Mouse (Mus musculus): Measurements from ENCODE around the gene Ccdc92b.

Gene Ccdc92b

DNA sequence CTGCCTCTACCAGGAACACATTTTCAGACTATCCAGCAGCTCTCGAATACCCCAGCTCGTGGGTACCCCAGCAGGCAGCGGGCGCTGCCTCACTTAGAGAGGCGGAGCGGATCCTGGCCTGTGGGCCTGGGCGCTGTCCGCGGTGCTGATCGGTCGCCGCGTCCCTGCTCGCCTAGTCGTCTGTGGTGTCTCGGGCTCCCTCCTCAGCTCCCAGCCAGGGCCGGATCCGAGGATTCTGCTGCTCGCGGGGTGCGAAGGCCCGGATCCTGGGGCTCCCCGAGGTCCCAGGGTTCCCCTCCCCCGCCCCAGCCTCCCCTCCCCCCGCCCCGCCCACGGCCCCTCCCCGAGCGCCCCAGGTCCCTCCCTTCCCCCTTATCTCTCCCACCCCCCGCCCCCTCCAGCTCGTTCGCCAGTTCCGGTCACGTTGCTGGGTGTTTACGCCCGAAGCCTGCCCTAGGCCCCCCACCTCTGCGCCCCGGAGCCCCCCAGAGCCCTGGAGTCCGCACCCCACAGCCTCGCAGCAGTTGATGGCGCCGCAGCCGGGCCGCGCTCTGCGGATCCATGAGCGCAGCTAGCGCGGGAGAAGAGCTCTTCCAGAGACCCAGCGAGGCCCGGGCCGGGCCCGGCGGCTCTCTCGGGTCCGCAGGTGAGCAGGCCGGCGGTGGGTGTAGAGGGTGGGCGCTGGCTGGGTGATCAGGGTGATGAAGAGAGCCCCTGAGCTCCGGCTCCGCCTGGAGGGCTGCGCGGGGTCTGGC lies at the start of gene Ccdc92b:
Gene Ccdc92b, plus strand, starts transcription at position 405 of the 755 bp plus-strand sequence.
- peak; percentile 81 for DNase-seq (ENCODE audit: low read depth, low spot score)

GRCm38 (mm10) chr11:74569735-74570134 lies 49.7 kb upstream of the Ccdc92b start:
- no peak for DNase-seq (ENCODE audit: low read depth, low spot score)

DNA sequence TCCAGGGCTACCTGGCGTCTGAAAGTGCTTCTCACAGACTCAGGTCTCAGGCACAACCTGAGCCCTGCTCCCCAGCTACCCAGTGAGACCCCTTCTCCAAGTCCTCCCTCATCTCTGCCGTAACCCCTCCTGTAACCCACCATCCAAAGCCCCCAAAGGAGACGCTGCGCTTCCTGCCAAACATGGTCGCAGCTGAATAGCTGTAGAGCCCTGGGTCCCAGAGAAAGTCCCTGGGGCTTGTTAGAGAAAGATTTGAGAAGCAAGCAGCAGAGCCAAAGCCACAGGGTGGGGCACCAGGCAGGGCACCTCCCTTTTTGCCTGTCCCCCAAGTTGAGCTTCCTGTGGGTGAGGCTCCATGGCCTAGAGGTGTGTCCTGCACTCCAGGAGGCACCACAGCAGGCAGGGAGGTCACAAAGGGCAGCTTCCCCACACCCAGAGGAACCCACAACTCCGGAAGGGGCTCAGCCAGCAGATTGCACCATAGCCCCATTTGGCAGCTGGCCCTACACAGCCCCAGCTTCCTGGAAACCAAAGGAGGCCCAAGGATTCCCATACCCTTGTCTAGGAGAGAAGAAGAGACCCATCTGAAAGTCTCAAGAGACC lies 46.8 kb upstream of the Ccdc92b start:
- peak; percentile 56 for DNase-seq (ENCODE audit: low read depth, low spot score)

DNA sequence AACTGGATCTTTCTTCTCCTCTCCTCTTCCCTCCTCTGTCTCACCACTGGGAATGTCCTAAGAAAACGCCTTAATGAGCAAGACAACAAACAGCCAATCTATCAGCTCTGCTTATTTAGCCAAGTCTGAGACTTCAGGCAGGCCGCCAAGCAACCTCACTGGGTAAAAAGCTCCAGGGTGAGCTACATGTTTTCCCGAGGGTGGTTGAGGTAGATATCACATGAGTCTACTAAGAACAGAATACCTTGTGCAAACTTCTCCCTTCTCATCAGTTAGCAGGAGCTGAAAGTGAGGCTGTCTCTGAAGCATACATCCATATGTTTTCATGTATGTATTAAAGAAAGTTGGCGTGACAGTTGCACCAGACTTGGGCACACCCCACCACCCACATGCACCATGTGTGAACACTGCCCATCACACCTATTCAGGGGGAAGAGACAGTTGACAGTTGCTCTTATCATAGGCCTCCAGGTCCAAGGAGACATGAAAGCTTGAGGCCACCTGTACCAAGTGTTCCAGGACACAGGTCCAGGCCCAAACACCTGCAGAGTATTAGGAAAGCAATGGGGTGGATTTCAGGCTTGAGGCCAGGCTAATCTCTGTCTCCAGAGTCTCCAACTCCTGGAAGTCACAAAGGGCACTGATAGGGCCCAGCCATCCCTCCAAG lies 44.5 kb upstream of the Ccdc92b start:
- DNase-seq (ENCODE audit: low read depth, low spot score) = no peak

GRCm38 (mm10) chr11:74575940-74576339 lies 43.5 kb upstream of the Ccdc92b start:
- DNase-seq (ENCODE audit: low read depth, low spot score) = no peak

DNA sequence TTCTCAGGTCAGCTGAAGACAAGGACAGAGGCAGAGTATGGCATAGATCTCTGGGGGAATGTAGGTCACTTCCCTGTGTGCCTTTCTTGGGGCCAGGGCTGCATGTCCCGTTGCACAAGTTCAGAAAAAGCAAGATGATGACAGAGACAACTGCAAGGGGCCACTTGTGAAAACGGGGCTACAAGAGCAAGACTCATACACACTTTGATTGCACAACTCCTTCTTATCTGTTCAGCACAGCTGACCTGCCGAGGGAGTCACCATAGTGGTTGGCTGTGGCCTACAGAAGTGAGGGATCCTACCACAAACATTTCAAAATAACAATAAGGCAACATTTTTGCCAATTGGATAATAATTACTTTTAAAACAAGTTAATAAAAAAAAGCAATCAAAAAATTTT lies 42.3 kb upstream of the Ccdc92b start:
- no peak for DNase-seq (ENCODE audit: low read depth, low spot score)

DNA sequence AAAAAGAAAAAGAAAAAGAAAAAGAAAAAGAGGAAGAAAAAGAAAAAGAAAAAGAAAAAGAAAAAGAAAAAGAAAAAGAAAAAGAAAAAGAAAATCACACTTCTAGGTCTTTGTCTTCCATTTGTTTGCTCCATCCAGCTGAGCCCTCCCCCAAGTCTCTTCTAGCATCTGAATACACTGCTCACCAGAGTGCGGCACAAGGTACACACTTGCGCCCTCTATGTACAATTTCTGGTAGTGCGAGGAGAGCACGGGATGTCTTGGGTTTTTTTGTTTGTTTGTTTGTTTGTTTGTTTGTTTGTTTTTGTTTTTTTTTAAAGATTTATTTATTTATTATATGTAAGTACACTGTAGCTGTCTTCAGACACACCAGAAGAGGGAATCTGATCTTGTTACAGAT lies 38.1 kb upstream of the Ccdc92b start:
- DNase-seq (ENCODE audit: low read depth, low spot score) = peak; percentile 55

- DNase-seq (ENCODE audit: low read depth, low spot score) = no peak
These were observed 36.9 kb upstream of the Ccdc92b start for GRCm38 (mm10) chr11:74582464-74582863.

DNA sequence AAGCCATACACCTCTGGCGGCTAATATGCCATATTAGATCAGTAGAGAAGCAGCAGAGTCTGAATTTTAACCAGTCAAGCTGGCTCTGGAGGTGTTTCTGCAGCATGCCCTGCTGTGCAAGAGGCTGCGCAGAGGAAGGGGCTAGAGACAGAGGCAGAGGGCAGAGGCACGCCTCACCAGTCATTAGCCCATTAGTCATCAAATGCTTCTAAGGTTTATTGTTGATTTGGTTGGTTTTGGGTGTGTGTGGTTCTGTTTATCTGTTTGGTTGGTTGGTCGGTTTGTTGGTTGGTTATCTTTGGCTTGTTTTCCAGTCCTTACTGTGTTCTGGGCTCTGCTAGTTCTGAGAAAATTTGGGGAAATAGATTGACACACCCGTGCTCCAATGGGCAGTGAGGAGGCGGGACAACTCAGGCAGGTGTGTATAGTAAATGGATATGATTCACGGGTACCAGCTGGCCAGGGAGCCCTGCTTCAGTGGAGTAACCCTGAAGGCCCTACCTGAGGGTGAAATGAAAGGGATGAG lies 35.5 kb upstream of the Ccdc92b start:
- no peak for DNase-seq (ENCODE audit: low read depth, low spot score)

- DNase-seq (ENCODE audit: low read depth, low spot score) = peak; percentile 26
These were observed 34.3 kb upstream of the Ccdc92b start for GRCm38 (mm10) chr11:74584946-74585723.

GRCm38 (mm10) chr11:74586401-74586800 lies 33.0 kb upstream of the Ccdc92b start:
- no peak for DNase-seq (ENCODE audit: low read depth, low spot score)

- DNase-seq (ENCODE audit: low read depth, low spot score) = no peak
These were observed 29.8 kb upstream of the Ccdc92b start for GRCm38 (mm10) chr11:74589401-74590238.

DNA sequence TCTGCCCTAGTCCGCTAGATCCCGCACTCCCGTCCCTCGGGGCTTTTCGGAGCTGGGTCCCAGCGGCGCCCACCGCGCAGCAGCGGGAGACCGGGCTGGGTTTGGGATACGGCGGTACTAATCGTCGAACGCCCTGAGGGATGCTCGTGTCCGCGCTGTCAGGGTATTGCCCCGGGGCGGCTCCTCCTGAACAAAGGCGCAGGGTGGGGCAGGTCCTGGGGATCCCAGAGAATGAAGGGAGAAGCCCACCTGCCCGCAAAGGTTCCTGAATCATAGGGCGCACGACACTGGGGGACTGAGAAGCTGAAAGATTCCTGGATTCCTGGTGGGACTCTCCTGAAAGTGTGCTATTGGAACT lies 29.2 kb upstream of the Ccdc92b start:
- no peak for DNase-seq (ENCODE audit: low read depth, low spot score)

DNA sequence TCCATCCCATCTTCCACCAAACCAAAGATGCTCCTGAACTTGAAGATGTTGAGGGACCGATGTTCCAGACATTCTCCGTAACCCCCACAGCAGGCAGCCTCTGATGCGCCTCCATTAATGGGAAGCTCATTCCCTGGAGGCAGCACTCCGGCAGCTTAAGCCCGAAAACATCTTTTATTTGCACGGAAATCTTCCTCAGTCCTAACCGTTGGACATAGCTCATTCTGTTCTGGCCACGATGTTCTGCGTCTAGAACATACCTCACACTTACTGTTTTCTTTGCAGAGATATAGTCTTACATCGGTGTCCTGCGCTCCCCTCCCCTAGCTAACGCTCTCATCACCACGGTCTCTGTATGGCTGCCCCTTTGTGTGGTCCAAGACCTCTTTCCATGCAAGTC lies 28.7 kb upstream of the Ccdc92b start:
- no peak for DNase-seq (ENCODE audit: low read depth, low spot score)

DNA sequence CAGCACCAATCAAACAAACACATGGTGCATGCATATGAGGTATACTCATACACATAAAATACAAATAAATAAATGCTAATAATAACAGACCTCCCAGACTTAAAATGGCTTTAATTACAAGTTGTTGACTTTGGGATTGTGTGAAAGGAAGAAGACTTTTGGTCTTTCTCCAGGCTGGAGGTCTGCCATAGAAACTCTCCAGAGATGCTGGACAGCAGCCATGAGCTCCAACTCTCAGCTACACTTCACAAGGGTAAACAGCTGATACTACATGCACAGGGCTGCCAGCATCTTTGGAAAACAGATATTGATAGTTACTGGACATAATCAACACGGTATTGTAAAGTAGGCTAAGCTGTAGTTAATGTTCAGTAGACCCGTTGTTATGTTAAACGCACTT lies 27.2 kb upstream of the Ccdc92b start:
- no peak for DNase-seq (ENCODE audit: low read depth, low spot score)

DNA sequence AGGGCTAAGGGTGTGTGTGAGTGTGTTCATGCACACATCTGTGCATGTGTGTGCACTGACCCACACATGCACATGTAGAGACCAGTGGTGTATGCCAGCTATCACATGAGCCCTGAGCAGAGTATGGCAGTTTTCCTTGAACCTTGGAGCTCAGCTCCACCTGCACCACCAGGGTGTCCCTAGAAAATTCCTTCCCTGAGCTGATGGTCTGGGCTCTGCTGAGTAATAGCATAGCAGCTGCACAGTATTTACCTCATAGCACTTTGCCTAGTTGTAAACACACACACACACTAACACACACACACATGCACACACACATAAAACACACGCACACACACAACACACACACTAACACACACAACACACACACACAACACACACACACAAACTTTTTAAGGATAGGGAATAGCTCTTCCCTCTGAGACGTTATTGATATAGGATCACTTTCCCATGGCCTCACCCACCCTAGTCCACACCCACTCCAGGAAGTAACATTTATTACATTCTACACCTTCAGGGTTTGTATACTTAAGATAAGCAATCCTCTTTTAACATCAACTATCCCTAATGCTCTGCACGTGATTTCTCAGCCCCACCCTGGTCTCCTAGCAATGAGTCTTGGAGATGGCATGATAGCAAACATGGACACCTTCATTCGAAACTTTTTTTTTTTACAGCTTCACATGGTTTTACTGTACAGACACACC lies 22.0 kb upstream of the Ccdc92b start:
- no peak for DNase-seq (ENCODE audit: low read depth, low spot score)

DNA sequence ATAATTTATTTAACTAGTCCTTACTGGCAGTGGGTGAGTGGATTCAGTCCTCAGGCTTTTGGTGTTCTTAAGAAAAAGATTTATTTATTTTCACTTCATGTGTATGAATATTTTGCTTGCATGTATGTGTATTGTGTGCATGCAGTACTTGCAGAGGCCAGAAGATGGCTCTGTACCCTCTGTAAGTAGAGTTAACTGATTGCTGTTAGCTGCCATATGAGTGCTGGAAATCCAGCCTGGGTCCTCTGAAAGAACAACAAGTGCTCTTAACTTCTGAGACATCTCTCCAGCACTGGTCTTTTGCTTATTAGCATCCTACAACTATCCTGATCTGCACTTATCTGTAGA lies 21.4 kb upstream of the Ccdc92b start:
- no peak for DNase-seq (ENCODE audit: low read depth, low spot score)

GRCm38 (mm10) chr11:74602286-74602685 lies 17.1 kb upstream of the Ccdc92b start:
- DNase-seq (ENCODE audit: low read depth, low spot score) = no peak

DNA sequence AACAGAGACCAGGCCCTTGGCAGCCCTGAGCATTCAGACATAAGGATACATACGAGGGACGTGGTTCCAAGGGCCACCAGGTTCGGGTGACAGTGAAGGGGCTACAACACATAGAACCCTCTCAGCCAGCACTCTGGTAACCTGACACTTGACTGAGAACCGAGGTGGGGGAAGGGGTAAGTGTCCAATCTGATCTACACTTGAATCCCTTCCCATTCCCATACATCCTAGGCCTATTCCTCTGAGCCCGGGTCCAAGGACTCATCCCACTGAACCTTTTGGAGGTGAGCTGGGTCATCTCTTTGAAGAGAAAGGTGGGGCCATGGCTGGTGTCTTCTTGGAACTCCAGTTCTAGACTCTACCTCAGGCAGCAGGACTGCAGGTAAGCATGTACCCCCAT lies 9.3 kb upstream of the Ccdc92b start:
- DNase-seq (ENCODE audit: low read depth, low spot score) = no peak

DNA sequence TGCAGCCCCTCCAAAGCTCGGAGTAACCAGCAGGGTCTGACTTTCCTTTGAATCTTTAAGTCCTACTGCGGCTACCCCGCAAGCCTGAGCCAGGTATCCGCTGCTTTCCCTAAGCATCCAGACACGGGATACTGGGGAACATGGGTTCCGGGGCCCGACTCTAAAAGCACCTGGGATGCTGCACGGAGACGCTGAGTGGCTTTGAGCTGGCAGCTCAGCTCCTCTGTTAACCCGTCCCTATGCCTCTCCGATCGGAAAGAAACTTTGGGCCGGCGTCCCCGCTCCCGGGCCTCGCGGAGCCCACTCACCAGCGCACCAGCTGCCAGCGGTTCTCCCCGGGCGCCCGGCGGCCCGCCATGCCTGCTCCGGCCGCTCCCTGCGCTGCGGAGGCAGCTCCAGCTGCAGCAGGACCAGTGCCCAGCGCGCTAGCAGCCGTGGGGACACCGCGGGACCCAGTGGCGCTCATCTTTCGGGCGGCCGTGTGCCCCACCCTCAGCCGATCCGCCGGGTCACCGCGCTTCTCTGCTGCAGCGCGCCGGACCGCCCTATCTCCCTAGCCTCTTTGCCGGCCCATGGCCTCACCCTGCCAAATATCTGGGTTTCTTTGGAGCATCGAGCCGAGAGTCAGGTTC lies 8.7 kb upstream of the Ccdc92b start, which contains the start of gene Rap1gap2:
Gene Rap1gap2, minus strand, starts transcription at position 371 of the 632 bp plus-strand sequence.
- DNase-seq (ENCODE audit: low read depth, low spot score) = no peak

Measured in CD4-positive, CD25-positive, alpha-beta regulatory T cell, adult 2 months (primary cell).